Mouse (Mus musculus) embryonic facial prominence, embryonic 10.5 days (tissue): ENCODE measurements at regions not wholly inside any gene's neighbourhood (a gene's known extent, or its start where the extent isn't known, plus 50 kb on each side); places are given as distances from the start of the nearest gene placed in this dataset.

Experiments
- DNase-seq: peaks from one replicate; pipeline ENCODE4 v3.0.0-alpha.2; 2017; ENCODE audit warnings: low spot score
- H3K27ac ChIP-seq: fragments of 300-500 bp; sonication (generic); replicated peaks from 2 replicates; pipeline ENCODE4 v1.5.1; 2016; ENCODE audit warnings: mild to moderate bottlenecking
- H3K27me3 ChIP-seq: fragments of 300-500 bp; sonication (generic); replicated peaks from 2 replicates; pipeline ENCODE4 v1.6.1; 2016; ENCODE audit warnings: low read depth, mild to moderate bottlenecking; ENCODE audit not compliant: poor library complexity, severe bottlenecking
- H3K36me3 ChIP-seq: fragments of 300-500 bp; sonication (generic); replicated peaks from 2 replicates; pipeline ENCODE4 v1.6.1; 2016; ENCODE audit warnings: mild to moderate bottlenecking, moderate library complexity
- H3K4me1 ChIP-seq: fragments of 300-500 bp; sonication (generic); 2 replicates; pipeline ENCODE4 v1.6.1; 2016
- H3K4me3 ChIP-seq: fragments of 300-500 bp; sonication (generic); 2 replicates; pipeline ENCODE4 v1.5.1; 2016; ENCODE audit warnings: mild to moderate bottlenecking, moderate library complexity
- H3K9me3 ChIP-seq: fragments of 300-500 bp; sonication (generic); 2 replicates; pipeline ENCODE4 v1.6.1; 2016; ENCODE audit warnings: mild to moderate bottlenecking
- WGBS: fragments of 180-500 bp; shearing (Covaris S2); methylation state at CpG from one replicate; pipeline ENCODE4 v1.1.7; 2016; 5-methylcytosine and 5-hydroxymethylcytosine counted together

DNA sequence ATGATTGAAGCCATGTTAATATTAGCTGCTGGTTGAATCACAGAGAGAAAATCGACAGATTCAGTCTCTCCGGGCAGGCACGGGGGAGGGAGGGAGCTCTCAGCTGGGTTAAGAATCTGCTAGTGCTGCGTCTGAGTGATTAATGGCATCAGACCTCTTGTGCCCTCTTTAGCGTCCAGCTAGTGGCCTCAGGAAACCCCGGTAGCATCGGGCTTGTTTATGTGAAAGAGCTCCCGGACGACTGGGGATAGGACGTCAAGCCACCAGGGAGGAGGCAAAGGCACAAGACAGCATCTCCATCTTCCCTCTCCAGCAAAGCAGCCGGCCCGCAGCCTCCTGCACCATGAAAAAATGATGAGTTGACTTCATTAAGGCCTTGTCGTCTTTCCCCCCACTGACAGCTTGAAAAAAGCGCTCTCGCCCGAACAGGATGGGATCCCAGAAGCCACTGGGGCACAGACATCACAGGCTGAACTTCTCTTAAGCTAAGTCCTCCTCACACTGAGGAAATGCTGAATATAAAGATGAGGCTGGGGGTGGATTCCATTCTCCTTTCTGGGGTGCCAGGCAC is 294.9 kb downstream of the CK137956 start:
- H3K36me3 ChIP-seq = no peaks in the 10 kb centered on the region
- DNase-seq = peak; percentile 12
- no peaks in the 10 kb centered on the region for H3K27me3 ChIP-seq
- H3K9me3 ChIP-seq = no peaks in the 10 kb centered on the region
- H3K4me3 ChIP-seq = no peak overlapping the region
- WGBS = 59% methylated on average over 16 of the region's 16 CpGs
- no peak overlapping the region for H3K27ac ChIP-seq
- peaks cover 14% of the 10 kb centered on the region for H3K4me1 ChIP-seq

DNA sequence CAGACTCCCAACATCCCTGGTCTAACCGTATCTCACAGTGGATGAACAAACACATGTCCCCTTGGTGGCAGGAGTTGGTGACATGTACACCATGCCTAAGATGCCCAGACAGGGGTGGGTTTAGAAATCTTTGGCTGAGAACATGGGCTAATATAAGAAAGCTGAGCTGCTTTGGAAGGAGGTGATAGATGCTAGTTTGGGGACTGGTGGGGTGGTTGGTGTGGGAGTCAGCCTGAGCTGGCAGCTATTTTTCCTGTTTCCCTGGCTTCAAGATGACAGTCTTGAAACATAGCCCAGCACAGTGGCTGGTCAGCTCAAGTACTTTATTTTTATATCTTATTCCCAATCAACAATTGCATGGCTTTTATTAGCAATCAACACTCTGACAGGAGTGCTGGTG is 302.0 kb upstream of the Gjb5 start:
- 92% methylated on average over 1 of the region's 1 CpGs for WGBS
- Histone ChIP-seq H3K36me3 (no peaks in the 10 kb centered on the region), H3K27ac (no peak overlapping the region), H3K4me3 (no peak overlapping the region), H3K4me1 (no peaks in the 10 kb centered on the region), H3K27me3 (no peaks in the 10 kb centered on the region), H3K9me3 (no peaks in the 10 kb centered on the region)
- no peak for DNase-seq

DNA sequence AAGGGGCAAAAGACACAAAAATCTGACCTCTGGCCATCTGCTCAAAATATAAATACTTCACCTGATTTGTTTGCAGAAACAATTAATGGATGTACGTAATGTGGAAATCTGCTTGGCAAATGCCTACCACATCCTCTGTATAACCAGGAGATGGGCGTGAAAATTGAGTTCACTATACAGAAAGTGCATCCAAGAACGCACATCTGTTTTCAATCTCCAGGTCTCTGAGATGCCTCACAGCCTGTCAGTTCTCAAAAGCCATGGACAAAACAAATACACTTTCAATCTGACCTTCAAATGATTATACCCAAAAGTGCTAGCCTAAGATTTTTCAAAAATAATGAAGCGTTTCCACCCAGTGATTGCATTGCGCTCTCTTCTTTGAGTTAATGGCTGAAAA is 293.6 kb upstream of the Gjb5 start:
- no peak overlapping the region for H3K27ac ChIP-seq
- H3K9me3 ChIP-seq = no peaks in the 10 kb centered on the region
- DNase-seq = no peak
- peaks cover 7% of the 10 kb centered on the region for H3K4me1 ChIP-seq
- no peaks in the 10 kb centered on the region for H3K36me3 ChIP-seq
- WGBS = 61% methylated on average over 5 of the region's 5 CpGs
- no peak overlapping the region for H3K4me3 ChIP-seq
- no peaks in the 10 kb centered on the region for H3K27me3 ChIP-seq

DNA sequence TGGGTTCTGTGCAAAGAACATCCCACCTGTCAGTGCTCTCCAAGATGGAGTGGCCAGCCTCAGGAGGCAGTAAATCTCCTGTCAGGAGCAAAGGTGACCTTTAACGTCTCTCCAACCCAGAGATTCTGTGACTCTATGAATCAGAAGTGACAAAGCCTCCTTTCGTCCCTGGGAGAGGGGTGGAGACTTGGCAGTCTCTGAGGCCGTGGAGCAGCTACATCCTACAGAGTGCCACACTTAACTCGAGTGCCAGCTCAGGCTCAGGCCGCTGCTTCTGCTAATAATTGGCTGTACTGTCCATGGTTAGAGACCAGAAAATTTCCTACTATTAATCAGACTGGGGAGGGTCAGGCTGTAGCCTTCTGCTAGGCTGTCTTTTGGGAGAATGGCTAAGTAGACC is 290.0 kb upstream of the Gjb5 start:
- WGBS = 79% methylated on average over 5 of the region's 5 CpGs

DNA sequence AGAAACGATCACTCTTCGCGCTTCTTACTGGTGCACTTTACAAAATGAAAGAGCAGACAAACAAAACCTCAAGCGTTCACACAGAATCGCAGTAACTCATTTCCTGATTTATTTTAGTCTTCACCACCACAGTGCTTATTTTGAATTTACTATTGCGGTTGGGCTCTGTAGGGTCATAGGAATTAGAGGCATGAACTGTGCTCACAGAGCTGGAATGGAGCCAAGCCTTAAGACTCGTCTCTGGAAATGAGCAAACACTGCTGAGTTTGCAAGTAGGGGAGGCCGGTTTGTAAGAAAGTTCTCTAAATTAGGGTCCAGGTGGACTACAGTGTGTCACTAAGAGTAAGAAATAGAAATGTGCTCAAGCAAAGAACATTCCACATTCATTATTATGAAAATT is 289.2 kb upstream of the Gjb5 start:
- H3K36me3 ChIP-seq = no peaks in the 10 kb centered on the region
- no peaks in the 10 kb centered on the region for H3K27me3 ChIP-seq
- WGBS = 89% methylated on average over 8 of the region's 8 CpGs
- no peak for DNase-seq
- peaks cover 7% of the 10 kb centered on the region for H3K4me1 ChIP-seq
- H3K27ac ChIP-seq = no peak overlapping the region
- H3K9me3 ChIP-seq = no peaks in the 10 kb centered on the region
- no peak overlapping the region for H3K4me3 ChIP-seq

More for the DNA sequence above, 290.0 kb upstream of the Gjb5 start:
- Histone ChIP-seq H3K27ac (no peak overlapping the region), H3K4me3 (no peak overlapping the region), H3K27me3 (no peaks in the 10 kb centered on the region), H3K36me3 (no peaks in the 10 kb centered on the region), H3K4me1 (peaks cover 7% of the 10 kb centered on the region), H3K9me3 (no peaks in the 10 kb centered on the region)
- DNase-seq = no peak

- Histone ChIP-seq H3K27ac (peak overlapping the region; percentile 87), H3K27me3 (no peaks in the 10 kb centered on the region), H3K36me3 (no peaks in the 10 kb centered on the region), H3K4me3 (no peak overlapping the region), H3K4me1 (peaks cover 20% of the 10 kb centered on the region), H3K9me3 (no peaks in the 10 kb centered on the region)
- 55% methylated on average over 14 of the region's 14 CpGs for WGBS
- DNase-seq = peak; percentile 71
Measured at GRCm38 (mm10) chr4:127640251-127641085, 282.5 kb upstream of the Gjb5 start.

GRCm38 (mm10) chr4:127639765-127640164 is 281.8 kb upstream of the Gjb5 start:
- H3K36me3 ChIP-seq = no peaks in the 10 kb centered on the region
- no peak for DNase-seq
- H3K4me1 ChIP-seq = peaks cover 20% of the 10 kb centered on the region
- peak overlapping the region; percentile 87; the same call in 1 of the 2 replicates for H3K27ac ChIP-seq
- no peak overlapping the region for H3K4me3 ChIP-seq
- no peaks in the 10 kb centered on the region for H3K27me3 ChIP-seq
- no peaks in the 10 kb centered on the region for H3K9me3 ChIP-seq
- 86% methylated on average over 3 of the region's 3 CpGs for WGBS

- H3K36me3 ChIP-seq = no peaks in the 10 kb centered on the region
- H3K27me3 ChIP-seq = no peaks in the 10 kb centered on the region
- H3K4me1 ChIP-seq = peaks cover 20% of the 10 kb centered on the region
- no peak overlapping the region for H3K4me3 ChIP-seq
- H3K9me3 ChIP-seq = no peaks in the 10 kb centered on the region
- DNase-seq = no peak
- H3K27ac ChIP-seq = no peak overlapping the region
- WGBS = 57% methylated on average over 11 of the region's 11 CpGs
Measured at GRCm38 (mm10) chr4:127636934-127637333, 279.0 kb upstream of the Gjb5 start.

DNA sequence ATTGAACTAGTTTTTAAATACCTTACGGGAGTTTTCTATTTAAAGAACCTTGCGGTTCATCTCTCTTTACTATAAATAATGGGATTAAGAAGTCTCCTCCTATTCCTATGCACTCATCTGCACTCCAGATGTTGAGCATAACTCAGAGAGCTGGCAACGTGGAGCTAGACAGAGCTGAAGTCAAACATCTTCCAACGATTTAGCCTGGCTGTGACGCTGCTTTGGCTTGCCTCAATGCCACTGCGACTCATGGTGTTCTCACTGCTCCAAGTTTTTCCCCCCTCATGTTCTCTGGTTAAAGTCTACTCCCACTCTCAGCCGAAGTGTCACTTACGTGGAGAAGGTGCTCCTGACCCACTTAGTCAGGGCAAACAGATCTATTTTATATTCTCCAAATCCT is 277.3 kb upstream of the Gjb5 start:
- H3K4me1 ChIP-seq = peaks cover 9% of the 10 kb centered on the region
- 78% methylated on average over 8 of the region's 8 CpGs for WGBS
- H3K27ac ChIP-seq = no peak overlapping the region
- no peaks in the 10 kb centered on the region for H3K27me3 ChIP-seq
- H3K9me3 ChIP-seq = no peaks in the 10 kb centered on the region
- DNase-seq = no peak
- H3K36me3 ChIP-seq = no peaks in the 10 kb centered on the region
- H3K4me3 ChIP-seq = no peak overlapping the region

DNA sequence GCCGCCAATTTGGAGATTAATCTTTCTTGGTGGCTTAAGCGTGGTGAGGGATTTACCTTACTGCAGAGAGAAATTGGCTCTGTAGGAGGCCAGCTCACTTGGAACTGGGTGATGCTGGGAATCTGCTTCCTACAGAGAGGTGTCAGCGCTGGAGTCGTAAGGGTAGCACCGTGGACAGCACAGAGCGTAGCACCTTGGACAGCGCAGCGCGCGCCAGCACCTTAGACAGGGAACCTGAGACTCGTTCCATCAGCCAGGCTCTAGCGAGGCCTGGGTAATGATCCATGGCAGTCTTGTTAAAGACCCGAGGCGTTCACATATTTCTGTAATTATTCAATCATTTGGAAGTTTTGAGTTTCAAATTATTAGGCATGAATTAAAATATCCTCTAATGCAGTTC is 261.9 kb upstream of the Gjb5 start:
- Histone ChIP-seq H3K4me1 (no peaks in the 10 kb centered on the region), H3K4me3 (no peak overlapping the region), H3K9me3 (no peaks in the 10 kb centered on the region), H3K27ac (no peak overlapping the region), H3K36me3 (no peaks in the 10 kb centered on the region), H3K27me3 (no peaks in the 10 kb centered on the region)
- 5% methylated on average over 14 of the region's 14 CpGs for WGBS
- peak; percentile 82 for DNase-seq

DNA sequence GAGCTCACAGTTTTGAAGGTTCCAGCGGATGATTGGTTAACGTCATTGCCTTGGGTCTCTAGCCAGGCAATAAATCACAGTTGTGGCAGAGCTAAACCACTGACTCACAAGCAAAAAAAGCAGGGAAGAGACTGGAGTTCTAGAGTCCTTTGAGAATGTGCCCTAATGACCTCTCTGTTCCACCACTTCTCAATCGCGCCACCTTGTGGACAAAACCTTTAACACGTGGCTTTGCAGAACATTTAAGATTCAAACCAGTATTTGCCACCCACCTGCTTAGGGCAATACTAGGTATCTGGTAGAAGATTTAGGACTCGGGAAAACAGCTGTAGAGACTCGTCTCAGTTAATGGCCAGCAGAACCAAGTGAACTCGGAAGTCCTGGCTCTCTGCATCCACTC is 254.8 kb upstream of the Gjb5 start:
- Histone ChIP-seq H3K27me3 (no peaks in the 10 kb centered on the region), H3K27ac (no peak overlapping the region), H3K9me3 (no peaks in the 10 kb centered on the region), H3K4me3 (no peak overlapping the region), H3K36me3 (no peaks in the 10 kb centered on the region), H3K4me1 (no peaks in the 10 kb centered on the region)
- peak; percentile 29 for DNase-seq
- WGBS = 50% methylated on average over 8 of the region's 8 CpGs

DNA sequence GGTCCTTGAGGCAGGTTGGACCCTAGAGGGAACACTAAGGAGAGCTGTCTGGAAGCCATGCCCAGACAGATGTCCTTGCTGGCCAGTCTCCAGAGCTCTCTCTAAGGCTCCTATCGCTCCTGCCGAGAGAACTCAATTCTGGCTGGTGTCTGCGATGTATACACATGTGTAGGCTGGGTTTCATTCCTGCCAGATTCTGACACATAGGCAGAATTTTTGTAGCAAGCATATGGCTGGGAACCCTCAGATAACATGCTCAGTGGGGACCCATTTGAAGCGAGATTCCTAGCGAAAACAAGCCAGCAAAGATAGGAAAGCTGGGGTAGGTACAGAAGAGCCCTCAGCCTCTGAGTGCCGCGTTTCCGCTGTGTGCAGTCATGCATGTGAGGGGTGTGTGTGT is 242.9 kb upstream of the Gjb5 start:
- H3K4me1 ChIP-seq = no peaks in the 10 kb centered on the region
- no peaks in the 10 kb centered on the region for H3K27me3 ChIP-seq
- WGBS = 84% methylated on average over 8 of the region's 8 CpGs
- H3K27ac ChIP-seq = no peak overlapping the region
- no peak for DNase-seq
- no peaks in the 10 kb centered on the region for H3K9me3 ChIP-seq
- no peak overlapping the region for H3K4me3 ChIP-seq
- H3K36me3 ChIP-seq = no peaks in the 10 kb centered on the region

DNA sequence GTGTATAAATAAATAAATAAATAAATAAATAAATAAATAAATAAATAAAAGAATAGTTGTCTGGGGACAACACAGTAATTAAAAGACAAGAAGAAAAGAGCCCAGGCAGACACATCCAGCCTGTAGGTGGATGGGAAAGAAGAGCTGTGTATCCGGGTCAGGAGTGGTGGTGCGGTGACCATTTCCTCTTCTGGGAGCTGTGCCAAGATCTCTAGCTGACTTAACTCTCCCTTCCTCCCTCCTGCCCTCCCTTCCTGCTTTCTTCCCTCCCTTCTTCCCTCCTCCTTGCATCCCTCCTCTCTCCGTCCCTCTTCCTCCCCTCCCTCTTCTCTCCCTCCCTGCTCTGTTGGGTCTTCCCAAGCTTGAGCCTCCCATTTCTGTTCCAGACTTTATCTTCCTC is 240.6 kb upstream of the Gjb5 start:
- Histone ChIP-seq H3K36me3 (no peaks in the 10 kb centered on the region), H3K4me3 (no peak overlapping the region), H3K4me1 (no peaks in the 10 kb centered on the region), H3K27ac (no peak overlapping the region), H3K9me3 (no peaks in the 10 kb centered on the region), H3K27me3 (no peaks in the 10 kb centered on the region)
- DNase-seq = no peak
- WGBS = 86% methylated on average over 3 of the region's 3 CpGs
